Mouse (Mus musculus) adrenal gland, postnatal 4 days (tissue): ENCODE data around the gene Gabbr1. TPM values are rescaled to one million over a fixed set of nuclear protein-coding genes. Genes with fewer than 3 reads are reported as not detected.

ENCODE experiments used
- DNase-seq, 2 experiments: peaks; one replicate each; pipeline ENCODE4 v3.0.0; 2021 to 2022; ENCODE audit warnings: low spot score in 2 of 2, mixed read lengths in 2 of 2
- total RNA-seq, 2 experiments: library from RNA; stranded (reverse); gene quantifications; 2 replicates each; pipeline ENCODE4 v1.2.3; 2021

Gene Gabbr1
- total RNA-seq, 2 experiments from 2014 or later: 68.2 TPM

DNA sequence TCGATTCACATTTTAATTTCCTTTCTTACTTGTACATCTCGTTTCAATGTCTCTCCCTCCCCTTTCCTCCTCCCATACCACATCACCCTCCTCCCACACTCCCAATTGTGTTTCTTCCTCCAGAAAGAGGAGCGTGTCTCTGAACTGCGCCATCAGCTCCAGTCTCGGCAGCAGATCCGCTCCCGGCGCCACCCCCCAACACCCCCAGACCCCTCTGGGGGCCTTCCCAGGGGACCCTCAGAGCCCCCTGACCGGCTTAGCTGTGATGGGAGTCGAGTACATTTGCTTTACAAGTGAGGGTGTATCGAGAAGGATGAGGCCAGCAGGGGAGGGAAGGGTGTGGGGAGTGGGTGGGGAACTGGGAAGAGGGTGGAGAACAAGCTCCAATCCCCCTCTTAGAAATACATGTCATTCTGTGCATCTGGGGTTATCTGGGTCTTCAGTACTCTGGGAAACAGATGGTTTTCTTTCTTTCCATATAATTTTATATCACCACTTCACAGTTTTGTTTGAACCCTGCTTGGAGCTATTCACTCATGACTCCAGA is 27.0 kb downstream of the Gabbr1 start:
- DNase-seq: no peak

DNA sequence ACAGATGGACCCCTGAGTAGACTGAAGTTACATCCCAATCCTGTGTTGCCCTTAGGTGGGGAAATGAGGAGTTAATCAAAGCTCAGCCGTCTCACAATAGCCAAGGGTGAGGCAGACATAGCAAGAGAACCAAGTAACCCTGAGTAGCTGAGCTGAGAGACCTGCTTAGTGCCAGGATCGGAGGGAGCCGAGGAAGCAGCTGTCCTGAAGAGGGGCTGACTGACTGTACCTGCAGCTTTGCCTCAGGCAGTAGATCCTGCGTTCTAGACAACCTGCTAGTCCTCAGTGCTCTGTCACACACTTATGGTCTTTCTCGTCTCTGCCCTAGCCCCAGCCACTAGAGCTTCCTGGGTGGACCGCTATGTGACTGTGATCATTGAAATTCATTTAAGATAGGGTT is 29.4 kb downstream of the Gabbr1 start:
- no peak for DNase-seq

DNA sequence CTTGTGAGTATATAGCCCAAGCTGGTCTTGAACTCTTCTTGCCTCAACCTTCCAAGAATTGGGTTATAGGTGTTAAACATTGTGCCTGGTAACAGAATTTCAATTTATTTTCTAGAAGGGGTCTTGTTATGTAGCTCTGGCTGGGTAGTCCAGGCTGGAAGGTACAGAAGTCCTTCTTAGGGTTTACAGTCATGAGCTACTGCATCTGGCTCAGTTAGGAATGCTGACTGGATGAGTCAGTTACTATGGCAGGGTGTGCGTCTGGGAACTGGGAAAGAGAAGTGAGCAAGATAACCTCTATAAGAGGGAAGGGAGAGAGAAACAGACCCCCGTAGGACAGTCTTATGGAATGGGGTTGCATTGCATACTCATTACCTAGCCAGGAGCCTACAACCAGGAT is 30.0 kb downstream of the Gabbr1 start:
- no peak for DNase-seq

DNA sequence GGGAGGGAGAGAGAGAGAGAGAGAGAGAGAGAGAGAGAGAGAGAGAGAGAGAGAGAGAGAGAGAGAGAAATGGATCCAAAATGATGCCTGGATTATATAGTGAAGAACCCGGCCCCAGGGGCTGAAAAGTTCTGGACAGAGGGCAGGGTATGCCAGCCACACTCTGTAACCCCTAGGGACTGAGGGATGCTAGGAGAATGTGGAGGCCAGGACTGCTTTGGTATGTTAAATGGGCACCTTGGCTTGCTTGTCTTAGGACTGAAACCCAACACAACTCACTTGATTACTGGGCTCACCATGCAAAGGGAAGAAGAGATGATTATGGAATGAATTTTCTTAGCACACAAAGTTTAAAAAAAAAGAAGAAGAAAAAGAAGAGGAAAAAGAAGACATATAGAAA is 32.4 kb downstream of the Gabbr1 start:
- no peak for DNase-seq

DNA sequence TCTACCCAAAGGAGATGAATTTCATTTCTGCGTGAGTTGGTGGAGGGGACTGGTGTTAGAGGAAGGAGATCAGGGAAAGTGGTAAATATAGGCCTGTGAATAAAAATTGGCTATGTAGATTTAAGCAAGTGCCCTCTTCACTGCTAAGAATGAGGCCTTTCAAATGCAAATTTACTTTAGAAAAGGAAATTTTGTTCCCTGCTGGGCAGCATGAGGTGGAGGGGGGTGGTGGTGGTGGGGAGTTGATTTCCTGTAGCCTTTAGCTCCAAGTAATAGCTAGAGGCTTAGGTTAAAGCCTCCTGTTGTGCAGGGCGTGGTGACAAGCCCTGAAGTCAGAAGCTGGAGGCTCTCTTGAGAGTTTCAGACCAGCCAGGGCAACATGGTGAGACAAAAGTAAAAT is 33.2 kb downstream of the Gabbr1 start:
- DNase-seq: no peak

DNA sequence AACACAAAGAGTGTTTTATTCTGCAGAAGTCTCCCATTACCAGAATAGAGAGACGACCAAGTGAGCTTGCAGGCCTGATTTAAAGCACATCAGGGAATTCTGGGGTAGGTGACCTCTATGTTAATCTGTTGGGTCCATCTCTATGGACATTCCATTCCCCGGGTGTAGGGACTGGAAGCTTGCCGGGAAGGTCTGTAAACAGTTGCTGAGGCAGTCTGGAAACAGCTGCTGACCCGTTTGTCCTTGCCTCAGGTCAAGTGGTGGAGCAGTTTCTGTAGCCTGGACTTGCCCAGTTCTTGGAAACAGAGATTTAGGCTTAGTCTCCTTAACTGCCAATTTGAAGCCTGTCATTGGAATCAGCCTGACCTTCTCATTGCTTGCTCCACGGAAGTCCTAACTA is 34.4 kb downstream of the Gabbr1 start:
- DNase-seq: no peak

DNA sequence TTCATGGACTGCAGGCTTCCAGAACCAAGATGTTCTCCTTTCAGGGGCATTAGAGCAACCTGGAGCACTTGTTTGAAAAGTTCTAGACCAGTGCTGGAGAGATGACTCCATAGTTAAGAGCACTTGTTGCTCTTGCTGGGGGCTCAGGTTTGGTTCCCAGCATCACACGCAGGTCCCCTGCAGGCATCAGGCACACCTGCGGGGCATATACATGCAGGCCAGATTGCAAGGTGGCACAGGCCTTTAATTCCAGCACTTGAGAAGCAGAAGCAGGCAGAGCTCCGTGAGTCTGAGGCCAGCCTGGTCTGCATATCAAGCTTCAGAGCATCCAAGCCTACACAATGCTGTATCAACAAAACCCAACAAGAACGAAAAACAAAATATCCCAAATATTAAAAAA is 35.9 kb downstream of the Gabbr1 start:
- DNase-seq: no peak

DNA sequence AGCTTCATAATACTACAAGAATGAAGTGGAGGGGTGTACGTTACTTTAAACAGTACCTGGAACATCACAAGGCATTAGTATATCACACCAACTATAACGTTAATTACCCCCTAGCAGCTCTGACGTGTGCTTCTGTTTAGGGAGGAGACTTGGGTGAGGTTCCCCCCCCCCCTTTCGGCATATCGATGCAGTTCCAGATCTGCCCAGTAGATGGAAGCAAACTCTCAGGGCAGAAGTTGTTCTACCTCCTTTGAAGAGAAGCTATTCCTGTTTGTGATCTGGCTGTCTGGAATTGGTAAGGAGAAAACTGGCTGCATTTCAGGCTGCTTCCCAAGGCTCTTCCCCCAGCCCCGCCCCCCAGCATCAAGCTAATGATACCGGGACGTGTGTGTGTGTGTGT is 37.6 kb downstream of the Gabbr1 start:
- peak in 1 of 2 experiments; percentile 22 for DNase-seq

DNA sequence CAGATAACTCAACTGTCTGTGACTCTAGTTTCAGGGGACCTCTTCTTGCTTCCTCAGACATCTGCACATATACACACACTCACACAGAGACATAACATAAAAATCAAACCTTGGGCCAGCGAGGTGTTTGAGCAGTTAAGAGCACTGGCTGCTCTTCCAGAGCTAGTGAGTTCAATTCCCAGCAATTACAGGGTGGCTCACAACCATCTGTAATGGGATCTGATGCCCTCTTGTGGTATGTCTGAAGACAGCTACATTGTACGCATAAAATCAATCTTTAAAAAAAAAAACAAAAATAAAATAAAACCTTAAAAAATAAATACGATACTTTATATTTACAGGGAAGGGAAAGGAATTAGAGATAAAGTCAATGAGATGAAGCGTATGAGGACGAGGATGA is 38.9 kb downstream of the Gabbr1 start:
- no peak for DNase-seq

DNA sequence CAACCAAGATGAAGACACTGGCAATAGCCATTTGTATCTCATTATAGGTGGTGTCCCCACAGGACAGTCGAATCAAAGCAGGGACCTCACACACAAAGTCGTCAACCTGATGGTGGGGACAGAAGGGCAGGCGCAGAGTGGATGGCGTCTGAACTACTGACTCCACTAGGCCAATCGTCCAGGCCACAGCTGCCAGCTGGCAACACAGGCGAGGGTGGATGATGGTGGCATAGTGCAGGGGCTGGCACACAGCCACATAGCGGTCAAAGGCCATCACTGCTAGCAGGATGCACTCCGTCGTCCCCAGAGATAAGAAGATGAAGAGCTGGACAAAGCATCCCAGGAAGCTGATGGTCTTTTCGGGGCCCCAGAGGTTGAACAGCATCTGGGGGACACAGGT is 39.8 kb downstream of the Gabbr1 start:
- no peak for DNase-seq

DNA sequence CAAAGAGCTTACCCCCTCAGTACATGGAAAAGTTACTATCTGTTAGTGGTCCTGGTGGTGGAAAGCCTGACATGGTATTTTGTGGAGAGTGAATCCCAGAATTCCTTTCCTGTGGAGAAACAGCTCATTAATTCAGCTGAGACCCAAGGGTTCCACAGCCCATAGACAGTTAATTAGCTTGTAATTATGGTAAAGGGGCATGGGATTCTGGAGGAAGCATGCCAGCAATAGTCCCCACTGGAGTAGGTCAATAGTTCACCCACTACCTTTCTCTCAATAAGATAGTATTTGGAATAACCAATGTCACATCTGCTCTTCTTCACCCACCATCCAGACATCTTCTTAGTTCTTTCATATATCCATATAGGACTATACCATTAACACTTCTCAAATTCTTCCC is 42.6 kb downstream of the Gabbr1 start, which contains the start of gene Olfr90:
Gene Olfr90, minus strand, starts transcription at position 101 of the 400 bp plus-strand sequence.
- no peak for DNase-seq

DNA sequence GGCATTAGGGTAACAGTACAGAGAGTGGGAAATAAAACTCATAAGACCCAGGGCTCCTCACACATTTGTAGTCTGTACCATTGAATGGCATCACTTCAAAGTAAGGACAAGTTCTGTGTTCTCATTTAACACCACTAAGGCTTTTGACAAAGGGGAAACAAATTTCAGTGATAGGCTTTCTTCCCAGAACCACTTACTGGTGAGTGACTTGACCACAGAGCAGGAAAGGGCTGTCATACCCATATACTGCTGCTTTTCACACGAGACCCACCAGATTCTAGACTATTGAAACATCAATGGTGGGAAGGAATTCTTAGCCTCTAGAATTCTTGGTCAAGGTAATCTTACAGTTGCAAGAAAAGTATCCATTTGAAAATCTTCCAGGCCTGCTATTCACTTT is 46.4 kb downstream of the Gabbr1 start:
- no peak for DNase-seq

DNA sequence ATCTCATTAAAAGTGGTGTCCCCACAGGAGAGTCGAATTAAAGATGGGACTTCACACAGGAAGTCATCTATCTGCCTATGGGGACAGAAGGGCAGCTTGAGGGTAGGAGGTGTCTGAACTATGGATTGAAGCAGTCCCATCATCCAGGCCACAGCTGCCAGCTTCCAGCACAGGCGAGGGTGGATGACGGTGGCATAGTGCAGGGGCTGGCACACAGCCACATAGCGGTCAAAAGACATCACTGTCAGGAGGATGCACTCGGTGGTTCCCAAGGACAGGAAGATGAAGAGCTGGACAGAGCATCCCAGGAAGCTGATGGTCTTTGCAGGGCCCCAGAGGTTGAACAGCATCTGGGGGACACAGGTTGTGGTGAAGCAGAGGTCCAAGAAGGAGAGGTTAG is 47.5 kb downstream of the Gabbr1 start:
- no peak for DNase-seq

DNA sequence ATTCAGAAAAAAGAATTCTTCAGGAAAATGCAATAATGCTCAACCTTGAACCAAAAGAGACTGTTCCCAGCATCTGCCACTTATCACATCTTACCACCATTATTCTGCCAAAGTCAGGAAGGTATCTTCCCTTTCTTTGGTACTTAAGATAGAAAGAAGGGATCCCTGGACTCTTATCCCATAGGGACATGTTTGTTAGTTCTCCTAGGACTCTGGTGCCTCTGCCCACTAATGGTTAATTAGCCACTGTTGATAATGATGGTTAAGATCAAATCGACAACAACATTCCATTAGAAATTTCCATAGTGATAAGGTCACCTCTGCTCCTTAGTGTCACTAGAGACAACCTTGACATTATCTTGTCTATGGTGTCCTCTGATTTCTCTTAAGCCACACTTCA is 52.4 kb downstream of the Gabbr1 start, which contains the start of gene Olfr91:
Gene Olfr91, minus strand, starts transcription at position 101 of the 400 bp plus-strand sequence.
- DNase-seq: no peak

DNA sequence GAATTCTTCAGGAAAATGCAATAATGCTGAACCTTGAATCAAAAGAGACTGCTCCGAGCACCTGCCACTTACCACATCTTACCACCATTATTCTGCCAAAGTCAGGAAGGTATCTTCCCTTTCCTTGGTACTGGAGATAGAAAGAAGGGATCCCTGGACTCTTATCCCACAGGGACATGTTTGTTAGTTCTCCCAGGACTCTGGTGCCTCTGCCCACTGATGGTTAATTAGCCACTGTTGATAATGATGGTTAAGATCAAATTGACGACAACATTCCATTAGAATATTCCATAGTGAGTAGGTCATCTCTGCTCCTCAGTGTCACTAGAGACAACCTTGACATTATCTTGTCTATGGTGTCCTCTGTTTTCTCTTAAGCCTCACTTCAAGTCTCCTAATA is 74.2 kb downstream of the Gabbr1 start, which contains the start of gene Olfr92:
Gene Olfr92, minus strand, starts transcription at position 101 of the 400 bp plus-strand sequence.
- DNase-seq: no peak

Other genes starting within 250 kb of the Gabbr1 start
- not detected for gene H2-M10.6, start 233.8 kb upstream of the Gabbr1 start, total RNA-seq
- 10 to 100 TPM; 71.3 to 77.9 TPM for gene Trim26, start 208.8 kb upstream of the Gabbr1 start, total RNA-seq
- not detected for gene Trim15, start 178.8 kb upstream of the Gabbr1 start, total RNA-seq
- gene Trim10, start 176.4 kb upstream of the Gabbr1 start, total RNA-seq: 1 to 10 TPM; 5.0 to 9.9 TPM
- gene Trim40, start 155.8 kb upstream of the Gabbr1 start, total RNA-seq: under 1 TPM in 1 of 2 experiments, not detected in 1; 0.17 TPM
- not detected for gene Trim31, start 147.8 kb upstream of the Gabbr1 start, total RNA-seq
- 1 to 10 TPM in 1 of 2 experiments, under 1 TPM in 1; 0.31 to 1.1 TPM for gene Rnf39, start 103.0 kb upstream of the Gabbr1 start, total RNA-seq
- 10 to 100 TPM; 63.6 to 65.1 TPM for gene Ppp1r11, start 94.2 kb upstream of the Gabbr1 start, total RNA-seq
- gene Znrd1, start 87.4 kb upstream of the Gabbr1 start, total RNA-seq: 10 to 100 TPM; 35.8 to 41.6 TPM
- 1 to 10 TPM; 7.4 to 7.8 TPM for gene Znrd1as, start 87.4 kb upstream of the Gabbr1 start, total RNA-seq
- gene 2410137M14Rik, start 64.7 kb upstream of the Gabbr1 start, total RNA-seq: not detected
- under 1 TPM; 0.56 to 0.62 TPM for gene H2-M5, start 56.4 kb upstream of the Gabbr1 start, total RNA-seq
- 10 to 100 TPM; 12.7 to 18.0 TPM for gene Zfp57, start 44.8 kb upstream of the Gabbr1 start, total RNA-seq
- not detected for gene Mog, start 22.6 kb upstream of the Gabbr1 start, total RNA-seq
- gene Olfr90, start 42.5 kb downstream of the Gabbr1 start, total RNA-seq: under 1 TPM in 1 of 2 experiments, not detected in 1; 0.14 TPM
- not detected for gene Olfr91, start 52.3 kb downstream of the Gabbr1 start, total RNA-seq
- gene Olfr92, start 74.1 kb downstream of the Gabbr1 start, total RNA-seq: not detected
- gene Olfr93, start 115.5 kb downstream of the Gabbr1 start, total RNA-seq: not detected
- gene Ubd, start 147.9 kb downstream of the Gabbr1 start, total RNA-seq: not detected
- not detected for gene Olfr94, start 155.0 kb downstream of the Gabbr1 start, total RNA-seq
- gene Olfr95, start 167.2 kb downstream of the Gabbr1 start, total RNA-seq: not detected
- not detected for gene Olfr96, start 174.2 kb downstream of the Gabbr1 start, total RNA-seq
- gene Olfr97, start 191.4 kb downstream of the Gabbr1 start, total RNA-seq: not detected
- gene Olfr98, start 217.8 kb downstream of the Gabbr1 start, total RNA-seq: not detected
- gene H2-M3, start 224.3 kb downstream of the Gabbr1 start, total RNA-seq: 1 to 10 TPM; 4.3 to 5.6 TPM
- not detected for gene Olfr99, start 237.5 kb downstream of the Gabbr1 start, total RNA-seq